Mouse (Mus musculus): ENCODE data around the gene Trmt13.
A peak's percentile ranks its signal among the peaks of the same experiment; 100 is the strongest.

Gene Trmt13

DNA sequence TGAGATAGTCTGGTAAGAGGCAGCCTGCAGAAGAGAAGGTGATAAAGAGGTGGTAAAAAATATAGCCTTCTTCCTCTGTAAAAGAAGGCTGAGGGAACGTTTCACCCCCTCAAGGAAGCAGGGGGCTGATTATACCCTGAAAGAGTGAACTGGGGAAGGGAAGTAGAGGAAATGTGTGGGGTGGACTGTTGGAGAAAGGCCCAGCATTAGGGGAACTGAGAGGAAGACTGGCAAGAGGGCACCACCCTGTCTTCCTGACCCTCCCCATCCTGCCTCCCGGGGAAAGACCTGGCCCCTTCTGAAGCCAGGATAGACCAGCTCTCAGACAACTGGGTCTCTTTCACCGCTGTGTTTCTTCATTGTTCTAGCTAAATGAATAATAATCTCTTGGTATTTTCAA is 71.9 kb downstream of the Trmt13 start:
- DNase-seq (ENCODE audit: low spot score), result no peak

GRCm38 (mm10) chr3:116542070-116542469 is 72.3 kb downstream of the Trmt13 start:
- DNase-seq (ENCODE audit: low spot score), result no peak

DNA sequence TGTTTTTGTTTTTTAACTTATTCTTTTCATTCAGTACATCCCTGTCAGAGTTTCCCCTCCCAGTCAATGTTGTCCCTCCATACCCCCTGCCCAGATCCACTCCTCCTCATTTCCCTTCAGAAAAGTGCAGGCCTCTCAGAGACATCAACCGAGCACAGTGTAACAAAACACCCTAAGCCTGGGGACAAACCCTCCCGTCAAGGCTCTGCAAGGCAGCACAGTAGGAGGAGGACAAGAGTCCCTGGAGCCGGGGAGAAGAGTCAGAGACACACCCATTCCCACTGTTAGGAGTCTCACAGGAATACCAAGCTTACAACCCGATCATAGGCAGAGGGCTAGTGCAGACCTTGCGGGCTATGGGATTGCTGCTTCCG is 77.2 kb downstream of the Trmt13 start:
- no peak for DNase-seq (ENCODE audit: low spot score)

GRCm38 (mm10) chr3:116536428-116537199 is 77.8 kb downstream of the Trmt13 start:
- peak; percentile 31 for DNase-seq (ENCODE audit: low spot score)

All from spleen, adult 12 weeks (tissue).